Mouse (Mus musculus) kidney, adult 8-10 months (tissue): ENCODE results near the gene Wfdc8.

Experiments
- DNase-seq, 2 experiments: peaks; one replicate each; pipeline ENCODE4 v3.0.0; 2022

The Wfdc8 gene

GRCm38 (mm10) chr2:164562391-164563188, 50.8 kb downstream of the Wfdc8 start, which contains the start of gene Wfdc2:
Gene Wfdc2 (plus strand): TSS chr2:164562413.
- DNase-seq = peak; percentile 47 to 79

- no peak for DNase-seq
Observed at GRCm38 (mm10) chr2:164560106-164560505, 53.3 kb downstream of the Wfdc8 start.

GRCm38 (mm10) chr2:164558991-164559645, 54.3 kb downstream of the Wfdc8 start:
- DNase-seq = no peak

- no peak for DNase-seq
Observed at GRCm38 (mm10) chr2:164558426-164558825, 55.0 kb downstream of the Wfdc8 start.

- no peak for DNase-seq
Observed at GRCm38 (mm10) chr2:164551502-164551901, 61.9 kb downstream of the Wfdc8 start.

GRCm38 (mm10) chr2:164550895-164551269, 62.5 kb downstream of the Wfdc8 start:
- DNase-seq = no peak

- no peak for DNase-seq
Observed at GRCm38 (mm10) chr2:164549963-164550894, 63.2 kb downstream of the Wfdc8 start.

- no peak for DNase-seq
Observed at GRCm38 (mm10) chr2:164549338-164549737, 64.1 kb downstream of the Wfdc8 start.
